Mouse (Mus musculus): Measurements from ENCODE around the gene Acvr1b. TPM values are rescaled to one million over a fixed set of nuclear protein-coding genes. Genes with fewer than 3 reads are reported as not detected.

Acvr1b gene
- polyA plus RNA-seq, 1 experiment from 2014 or later: 10.7 TPM

- 0 out of 2 replicates have a peak, but pooled peaks cover 4% of the 10 kb centered on the region for H3K9me3 ChIP-seq (ENCODE audit: control insufficient read depth, low read length)
- 80% methylated on average over 9 of the region's 9 CpGs for WGBS
- H3K27ac ChIP-seq (replicated peaks; ENCODE audit: low read depth, low read length): no peak overlapping the region
- DNase-seq (ENCODE audit: low spot score) (no peak), ATAC-seq (ENCODE audit: low read depth) (no peak)
- H3K4me2 ChIP-seq (ENCODE audit: low read depth, low read length): no peak overlapping the region
- no peak overlapping the region for H3K4me3 ChIP-seq (ENCODE audit: low read depth, low read length)
- H3K27me3 ChIP-seq (replicated peaks; ENCODE audit: control insufficient read depth, insufficient read depth, low read length): no peaks in the 10 kb centered on the region
- no peaks in the 10 kb centered on the region for H3K36me3 ChIP-seq (ENCODE audit: control insufficient read depth, insufficient read depth, low read length)
- H3K9ac ChIP-seq (ENCODE audit: low read depth, low read length): no peak overlapping the region
- H3K4me1 ChIP-seq (ENCODE audit: control insufficient read depth, insufficient read depth, low read length): no peaks in the 10 kb centered on the region; the same call in 1 of the 2 replicates
These were observed 22.2 kb upstream of the Acvr1b start for GRCm38 (mm10) chr15:101151409-101152261.

GRCm38 (mm10) chr15:101154700-101155616 is 18.9 kb upstream of the Acvr1b start:
- no peaks in the 10 kb centered on the region for H3K36me3 ChIP-seq (ENCODE audit: control insufficient read depth, insufficient read depth, low read length)
- WGBS: 82% methylated on average over 7 of the region's 7 CpGs
- H3K9me3 ChIP-seq (ENCODE audit: control insufficient read depth, low read length): 0 out of 2 replicates have a peak, but pooled peaks cover 11% of the 10 kb centered on the region
- H3K27ac ChIP-seq (replicated peaks; ENCODE audit: low read depth, low read length): no peak overlapping the region
- no peak for ATAC-seq (ENCODE audit: low read depth)
- no peak overlapping the region for H3K4me2 ChIP-seq (ENCODE audit: low read depth, low read length)
- H3K4me3 ChIP-seq (ENCODE audit: low read depth, low read length): no peak overlapping the region
- no peaks in the 10 kb centered on the region; the same call in 1 of the 2 replicates for H3K4me1 ChIP-seq (ENCODE audit: control insufficient read depth, insufficient read depth, low read length)
- no peaks in the 10 kb centered on the region for H3K27me3 ChIP-seq (replicated peaks; ENCODE audit: control insufficient read depth, insufficient read depth, low read length)
- no peak for DNase-seq (ENCODE audit: low spot score)
- H3K9ac ChIP-seq (ENCODE audit: low read depth, low read length): no peak overlapping the region

GRCm38 (mm10) chr15:101160128-101160527 is 13.7 kb upstream of the Acvr1b start:
- Histone ChIP-seq H3K27me3 (replicated peaks; ENCODE audit: control insufficient read depth, insufficient read depth, low read length) (no peaks in the 10 kb centered on the region), H3K4me1 (ENCODE audit: control insufficient read depth, insufficient read depth, low read length) (peaks cover 32% of the 10 kb centered on the region), H3K9ac (ENCODE audit: low read depth, low read length) (no peak overlapping the region), H3K4me2 (ENCODE audit: low read depth, low read length) (no peak overlapping the region), H3K27ac (replicated peaks; ENCODE audit: low read depth, low read length) (no peak overlapping the region), H3K9me3 (ENCODE audit: control insufficient read depth, low read length) (0 out of 2 replicates have a peak, but pooled peaks cover 11% of the 10 kb centered on the region), H3K36me3 (ENCODE audit: control insufficient read depth, insufficient read depth, low read length) (no peaks in the 10 kb centered on the region), H3K4me3 (ENCODE audit: low read depth, low read length) (no peak overlapping the region)
- 17% methylated on average over 1 of the region's 1 CpGs for WGBS
- no peak for ATAC-seq (ENCODE audit: low read depth)
- no peak for DNase-seq (ENCODE audit: low spot score)

- Histone ChIP-seq H3K27me3 (replicated peaks; ENCODE audit: control insufficient read depth, insufficient read depth, low read length) (no peaks in the 10 kb centered on the region), H3K9ac (ENCODE audit: low read depth, low read length) (no peak overlapping the region), H3K9me3 (ENCODE audit: control insufficient read depth, low read length) (0 out of 2 replicates have a peak, but pooled peaks cover 11% of the 10 kb centered on the region), H3K36me3 (ENCODE audit: control insufficient read depth, insufficient read depth, low read length) (no peaks in the 10 kb centered on the region), H3K4me2 (ENCODE audit: low read depth, low read length) (no peak overlapping the region), H3K4me1 (ENCODE audit: control insufficient read depth, insufficient read depth, low read length) (peaks cover 32% of the 10 kb centered on the region), H3K27ac (replicated peaks; ENCODE audit: low read depth, low read length) (0 out of 2 replicates have a peak overlapping the region, but pooled peaks have one; percentile 33), H3K4me3 (ENCODE audit: low read depth, low read length) (no peak overlapping the region)
- ATAC-seq (ENCODE audit: low read depth) (0 out of 2 replicates have a peak, but pooled peaks have one; percentile 17), DNase-seq (ENCODE audit: low spot score) (peak; percentile 77)
- 17% methylated on average over 6 of the region's 7 CpGs for WGBS
These were observed 13.3 kb upstream of the Acvr1b start for GRCm38 (mm10) chr15:101160591-101160990.

- H3K4me1 ChIP-seq (ENCODE audit: control insufficient read depth, insufficient read depth, low read length): peaks cover 32% of the 10 kb centered on the region
- no peaks in the 10 kb centered on the region for H3K27me3 ChIP-seq (replicated peaks; ENCODE audit: control insufficient read depth, insufficient read depth, low read length)
- H3K4me2 ChIP-seq (ENCODE audit: low read depth, low read length): no peak overlapping the region
- H3K9ac ChIP-seq (ENCODE audit: low read depth, low read length): no peak overlapping the region
- peak overlapping the region; percentile 33; the same call in 1 of the 2 replicates for H3K27ac ChIP-seq (replicated peaks; ENCODE audit: low read depth, low read length)
- no peak overlapping the region for H3K4me3 ChIP-seq (ENCODE audit: low read depth, low read length)
- H3K9me3 ChIP-seq (ENCODE audit: control insufficient read depth, low read length): 0 out of 2 replicates have a peak, but pooled peaks cover 8% of the 10 kb centered on the region
- WGBS: 77% methylated on average over 7 of the region's 7 CpGs
- DNase-seq (ENCODE audit: low spot score) (peak; percentile 78), ATAC-seq (ENCODE audit: low read depth) (peak; percentile 51; the same call in 1 of the 2 replicates)
- no peaks in the 10 kb centered on the region for H3K36me3 ChIP-seq (ENCODE audit: control insufficient read depth, insufficient read depth, low read length)
These were observed 12.3 kb upstream of the Acvr1b start for GRCm38 (mm10) chr15:101161534-101161933.

- Histone ChIP-seq H3K9ac (ENCODE audit: low read depth, low read length) (peak overlapping the region; percentile 26; the same call in 1 of the 2 replicates), H3K9me3 (ENCODE audit: control insufficient read depth, low read length) (no peaks in the 10 kb centered on the region), H3K4me3 (ENCODE audit: low read depth, low read length) (no peak overlapping the region), H3K4me1 (ENCODE audit: control insufficient read depth, insufficient read depth, low read length) (peaks cover 32% of the 10 kb centered on the region), H3K36me3 (ENCODE audit: control insufficient read depth, insufficient read depth, low read length) (no peaks in the 10 kb centered on the region), H3K27ac (replicated peaks; ENCODE audit: low read depth, low read length) (peak overlapping the region; percentile 75), H3K4me2 (ENCODE audit: low read depth, low read length) (peak overlapping the region; percentile 36), H3K27me3 (replicated peaks; ENCODE audit: control insufficient read depth, insufficient read depth, low read length) (no peaks in the 10 kb centered on the region)
- ATAC-seq (ENCODE audit: low read depth) (peak; percentile 82), DNase-seq (ENCODE audit: low spot score) (peak; percentile 89)
- 4% methylated on average over 13 of the region's 15 CpGs for WGBS
These were observed 10.8 kb upstream of the Acvr1b start for GRCm38 (mm10) chr15:101163056-101163458.

GRCm38 (mm10) chr15:101163854-101164253 is 10.0 kb upstream of the Acvr1b start:
- Histone ChIP-seq H3K4me1 (ENCODE audit: control insufficient read depth, insufficient read depth, low read length) (peaks cover 32% of the 10 kb centered on the region), H3K27me3 (replicated peaks; ENCODE audit: control insufficient read depth, insufficient read depth, low read length) (no peaks in the 10 kb centered on the region), H3K27ac (replicated peaks; ENCODE audit: low read depth, low read length) (peak overlapping the region; percentile 75), H3K9me3 (ENCODE audit: control insufficient read depth, low read length) (no peaks in the 10 kb centered on the region), H3K36me3 (ENCODE audit: control insufficient read depth, insufficient read depth, low read length) (no peaks in the 10 kb centered on the region), H3K4me3 (ENCODE audit: low read depth, low read length) (no peak overlapping the region), H3K4me2 (ENCODE audit: low read depth, low read length) (no peak overlapping the region), H3K9ac (ENCODE audit: low read depth, low read length) (0 out of 2 replicates have a peak overlapping the region, but pooled peaks have one; percentile 14)
- no peak for DNase-seq (ENCODE audit: low spot score)
- 57% methylated on average over 5 of the region's 5 CpGs for WGBS
- no peak for ATAC-seq (ENCODE audit: low read depth)

- peaks cover 32% of the 10 kb centered on the region for H3K4me1 ChIP-seq (ENCODE audit: control insufficient read depth, insufficient read depth, low read length)
- H3K4me3 ChIP-seq (ENCODE audit: low read depth, low read length): no peak overlapping the region
- no peaks in the 10 kb centered on the region for H3K9me3 ChIP-seq (ENCODE audit: control insufficient read depth, low read length)
- H3K27me3 ChIP-seq (replicated peaks; ENCODE audit: control insufficient read depth, insufficient read depth, low read length): no peaks in the 10 kb centered on the region
- H3K27ac ChIP-seq (replicated peaks; ENCODE audit: low read depth, low read length): peak overlapping the region; percentile 75
- ATAC-seq (ENCODE audit: low read depth) (no peak), DNase-seq (ENCODE audit: low spot score) (no peak)
- whole genome bisulfite sequencing: 58% methylated on average over 4 of the region's 5 CpGs
- no peak overlapping the region for H3K4me2 ChIP-seq (ENCODE audit: low read depth, low read length)
- no peaks in the 10 kb centered on the region for H3K36me3 ChIP-seq (ENCODE audit: control insufficient read depth, insufficient read depth, low read length)
- H3K9ac ChIP-seq (ENCODE audit: low read depth, low read length): no peak overlapping the region
These were observed 9.6 kb upstream of the Acvr1b start for GRCm38 (mm10) chr15:101164291-101164690.
